Mouse (Mus musculus) hindlimb bud, embryonic 11.5 days (tissue): ENCODE measurements around the gene Lin7a.

ENCODE experiments used
- DNase-seq: peaks from one replicate; pipeline ENCODE4 v3.0.0-alpha.2; 2012; ENCODE audit warnings: low read depth, low spot score; ENCODE audit errors: extremely low spot score

The Lin7a gene

GRCm38 (mm10) chr10:107315251-107315650, 43.8 kb downstream of the Lin7a start:
- no peak for DNase-seq

GRCm38 (mm10) chr10:107315681-107316080, 44.2 kb downstream of the Lin7a start:
- no peak for DNase-seq

GRCm38 (mm10) chr10:107316100-107316499, 44.6 kb downstream of the Lin7a start:
- no peak for DNase-seq

GRCm38 (mm10) chr10:107319648-107320047, 48.2 kb downstream of the Lin7a start:
- DNase-seq: no peak

- no peak for DNase-seq
Measured at GRCm38 (mm10) chr10:107323865-107324264, 52.4 kb downstream of the Lin7a start.

GRCm38 (mm10) chr10:107325558-107325957, 54.1 kb downstream of the Lin7a start:
- no peak for DNase-seq

GRCm38 (mm10) chr10:107339524-107339923, 68.0 kb downstream of the Lin7a start:
- DNase-seq: no peak

GRCm38 (mm10) chr10:107341151-107341550, 69.7 kb downstream of the Lin7a start:
- no peak for DNase-seq

GRCm38 (mm10) chr10:107344200-107344599, 72.7 kb downstream of the Lin7a start:
- no peak for DNase-seq

GRCm38 (mm10) chr10:107347842-107348241, 76.4 kb downstream of the Lin7a start:
- DNase-seq: no peak

GRCm38 (mm10) chr10:107351696-107352485, 80.4 kb downstream of the Lin7a start:
- no peak for DNase-seq

GRCm38 (mm10) chr10:107353483-107353882, 82.0 kb downstream of the Lin7a start:
- DNase-seq: no peak

- no peak for DNase-seq
Measured at GRCm38 (mm10) chr10:107358443-107359040, 87.1 kb downstream of the Lin7a start.

- DNase-seq: no peak
Measured at GRCm38 (mm10) chr10:107359296-107359695, 87.8 kb downstream of the Lin7a start.

- no peak for DNase-seq
Measured at GRCm38 (mm10) chr10:107361546-107361945, 90.1 kb downstream of the Lin7a start.

- no peak for DNase-seq
Measured at GRCm38 (mm10) chr10:107362026-107362425, 90.5 kb downstream of the Lin7a start.

- DNase-seq: no peak
Measured at GRCm38 (mm10) chr10:107363049-107363816, 91.7 kb downstream of the Lin7a start.

GRCm38 (mm10) chr10:107377218-107377617, 105.7 kb downstream of the Lin7a start:
- no peak for DNase-seq

- no peak for DNase-seq
Measured at GRCm38 (mm10) chr10:107381143-107381746, 109.8 kb downstream of the Lin7a start.

- DNase-seq: no peak
Measured at GRCm38 (mm10) chr10:107383825-107384224, 112.3 kb downstream of the Lin7a start.

- DNase-seq: no peak
Measured at GRCm38 (mm10) chr10:107389505-107389904, 118.0 kb downstream of the Lin7a start.
